Mouse (Mus musculus) kidney, adult 8-10 months (tissue): Measurements from ENCODE around the gene Mbtps1.
A peak's percentile ranks its signal among the peaks of the same experiment; 100 is the strongest.

Experiments
- DNase-seq, 2 experiments: peaks; one replicate each; pipeline ENCODE4 v3.0.0; 2022

Mbtps1 gene

DNA sequence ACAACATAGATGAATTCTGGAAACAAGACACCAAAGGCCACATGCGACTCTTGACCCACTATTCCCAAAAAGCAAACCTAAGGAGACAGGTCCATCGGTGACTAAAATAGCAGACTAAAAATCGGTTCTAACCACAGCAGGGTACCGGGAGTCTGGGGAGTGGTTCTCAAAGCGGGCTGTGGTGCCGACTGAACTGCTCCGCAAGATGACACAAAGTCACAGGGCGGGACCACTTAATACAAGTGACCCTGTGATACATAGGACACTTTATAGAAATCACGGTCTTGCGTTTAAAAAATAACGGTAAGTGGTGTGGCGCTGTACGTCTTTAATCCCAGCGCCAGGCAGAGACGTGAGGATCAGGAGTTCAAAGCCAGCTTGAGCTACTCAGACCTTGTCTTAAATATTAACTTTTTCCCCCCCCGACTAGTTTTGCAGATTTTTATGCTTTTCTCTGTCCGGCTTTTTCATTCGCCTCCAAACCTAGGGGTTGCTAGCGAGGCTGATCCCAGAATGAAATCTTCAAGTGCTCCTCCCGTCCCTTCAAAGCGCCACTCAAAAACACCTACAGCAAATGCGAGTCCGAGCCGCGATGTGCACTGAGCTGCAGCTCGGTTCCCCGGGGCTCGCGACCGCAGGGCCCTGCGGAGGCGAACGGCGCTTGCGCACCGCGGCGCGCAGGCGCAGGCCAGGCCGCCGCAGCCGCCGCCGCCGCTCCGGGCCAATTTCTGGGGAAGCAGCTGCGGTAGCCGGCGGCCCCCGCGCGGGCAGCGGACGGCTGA lies 523 bp downstream of the Mbtps1 start:
- DNase-seq = peak in 1 of 2 experiments; percentile 15

DNA sequence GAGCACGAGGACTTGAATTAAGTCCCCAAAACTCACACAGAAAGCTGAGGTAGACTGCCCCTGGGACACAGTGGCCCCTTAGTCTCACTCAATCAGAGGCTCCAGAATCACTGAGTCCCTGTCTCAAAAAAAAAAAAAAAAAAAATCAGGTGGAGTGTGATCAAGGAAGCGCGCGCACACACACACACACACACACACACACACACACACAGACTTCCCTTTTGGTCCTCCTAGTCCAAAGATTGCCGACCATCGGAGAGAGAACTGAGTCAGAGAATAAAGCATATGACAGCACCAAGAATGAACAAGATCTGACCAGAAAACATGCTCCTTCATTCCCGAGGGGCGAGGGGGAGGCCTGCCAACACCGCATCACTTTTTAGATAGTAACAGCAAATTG lies 1.4 kb downstream of the Mbtps1 start:
- no peak for DNase-seq

DNA sequence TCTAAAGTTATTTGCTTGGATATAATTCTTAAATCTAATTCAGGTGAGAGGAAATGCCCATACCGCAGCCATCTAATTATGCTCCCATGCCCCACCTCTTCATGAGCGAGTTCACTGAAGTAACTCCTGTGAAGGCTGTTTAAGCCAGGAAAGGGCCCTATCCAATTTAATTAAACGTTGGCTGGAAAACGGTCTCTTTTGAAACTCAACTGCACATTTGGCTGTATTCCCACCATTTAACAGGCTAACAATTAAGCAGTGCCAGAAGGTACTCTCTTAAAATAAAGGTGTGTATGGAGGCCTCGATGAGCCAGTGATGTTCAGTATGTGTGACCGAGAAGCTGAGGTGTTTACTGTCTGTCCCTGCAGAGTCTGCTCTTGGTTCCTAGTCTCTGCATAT lies 2.7 kb downstream of the Mbtps1 start:
- DNase-seq = peak in 1 of 2 experiments; percentile 48

DNA sequence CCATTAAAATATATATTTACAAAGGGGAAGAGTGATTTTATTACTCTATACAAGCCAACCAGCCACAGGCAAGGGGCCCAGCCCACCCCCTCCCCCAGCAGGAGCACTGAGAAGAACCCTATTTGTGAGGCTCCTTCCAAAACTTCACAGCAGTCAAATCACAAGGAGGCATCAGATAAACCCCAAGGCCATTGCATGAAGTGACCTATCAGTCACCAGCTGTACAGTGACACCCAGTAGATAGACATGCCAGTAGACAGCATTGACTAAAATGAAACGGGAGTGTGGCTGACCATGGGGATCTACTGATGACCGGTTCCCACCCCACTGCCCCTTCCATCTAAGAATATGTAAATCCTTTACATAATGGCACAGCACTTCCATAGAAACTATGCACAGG lies 5.6 kb downstream of the Mbtps1 start:
- DNase-seq = no peak

DNA sequence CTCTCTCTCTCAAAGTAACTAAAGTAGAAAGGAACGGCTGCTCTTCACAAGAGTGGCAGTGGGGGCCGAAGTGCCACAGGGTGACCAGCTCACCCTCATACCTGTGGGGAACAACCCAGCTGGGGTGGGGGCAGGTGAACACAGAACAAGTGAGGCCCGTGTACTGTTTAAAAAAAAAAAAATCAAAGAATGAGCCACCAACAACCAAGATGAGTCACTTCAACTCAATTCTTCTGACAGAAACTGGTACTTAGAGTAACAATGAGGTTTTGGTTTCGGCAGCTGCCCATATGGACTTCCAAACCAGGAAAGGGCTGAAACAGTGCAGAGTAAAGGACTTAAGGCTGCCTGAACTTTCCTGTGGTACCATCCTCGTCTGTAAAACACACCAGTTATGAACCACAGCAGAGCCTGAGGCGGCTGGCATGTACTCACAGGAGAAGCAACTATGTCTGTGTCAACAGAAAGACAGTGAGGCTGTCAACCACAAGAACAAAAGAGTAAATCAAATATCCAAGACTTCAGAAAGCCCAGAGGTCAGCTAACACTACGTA lies 9.9 kb downstream of the Mbtps1 start:
- no peak for DNase-seq

DNA sequence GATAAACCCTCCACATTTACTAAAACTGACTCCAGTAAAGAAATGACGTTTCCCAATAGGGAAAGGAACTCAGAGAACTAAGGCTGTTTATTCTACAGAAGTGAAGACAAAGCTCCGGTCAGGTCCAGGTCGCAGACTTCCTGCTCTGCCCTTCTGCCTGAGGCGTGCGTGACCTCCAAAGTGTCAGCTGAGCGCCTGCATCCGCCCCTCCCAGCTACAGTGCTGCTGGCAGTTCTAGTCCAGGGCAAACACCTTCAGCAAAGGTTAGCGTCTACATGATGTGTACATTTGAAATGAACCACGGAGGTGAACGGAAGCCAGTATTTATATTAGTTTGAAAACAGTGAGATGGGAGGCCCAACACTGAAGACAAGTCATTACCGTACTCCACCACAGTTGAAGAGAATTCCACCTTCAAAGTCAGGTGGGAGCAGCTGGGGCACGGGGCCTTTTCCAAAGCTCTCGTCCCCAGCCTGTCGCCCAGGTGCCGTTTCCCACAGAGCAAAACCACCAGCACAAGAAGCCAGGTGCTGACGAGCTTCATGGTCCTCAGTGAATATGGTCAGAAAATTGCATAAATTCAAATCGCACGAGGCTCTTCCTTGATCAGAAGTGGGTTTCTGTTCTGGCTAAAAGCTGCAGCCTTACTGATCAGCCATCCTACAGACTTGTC lies 11.4 kb downstream of the Mbtps1 start:
- peak in 1 of 2 experiments; percentile 18 for DNase-seq

- DNase-seq = no peak
These were observed 12.7 kb downstream of the Mbtps1 start for GRCm38 (mm10) chr8:119545791-119546190.

- DNase-seq = no peak
These were observed 13.4 kb downstream of the Mbtps1 start for GRCm38 (mm10) chr8:119545180-119545579.

GRCm38 (mm10) chr8:119544606-119545005 lies 13.9 kb downstream of the Mbtps1 start:
- no peak for DNase-seq

DNA sequence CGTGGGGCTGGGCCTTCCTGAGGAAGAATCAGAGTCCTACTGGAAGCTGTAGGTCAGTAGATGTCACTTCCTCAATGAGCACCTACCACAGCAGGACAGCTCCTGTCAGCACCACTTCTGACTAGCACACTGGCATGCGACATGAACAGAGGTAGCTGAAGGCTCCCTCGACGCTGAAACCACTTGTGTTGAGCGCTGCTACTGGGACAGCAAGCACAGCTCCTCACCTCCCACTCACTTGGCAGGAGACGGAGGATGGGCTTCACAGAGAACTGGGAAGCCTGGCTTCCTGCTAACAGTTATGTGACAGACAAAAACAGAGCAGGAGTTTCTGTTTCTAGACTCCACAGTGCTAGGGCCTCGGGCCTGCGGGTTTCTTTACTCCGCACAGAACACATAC lies 26.6 kb downstream of the Mbtps1 start:
- no peak for DNase-seq

DNA sequence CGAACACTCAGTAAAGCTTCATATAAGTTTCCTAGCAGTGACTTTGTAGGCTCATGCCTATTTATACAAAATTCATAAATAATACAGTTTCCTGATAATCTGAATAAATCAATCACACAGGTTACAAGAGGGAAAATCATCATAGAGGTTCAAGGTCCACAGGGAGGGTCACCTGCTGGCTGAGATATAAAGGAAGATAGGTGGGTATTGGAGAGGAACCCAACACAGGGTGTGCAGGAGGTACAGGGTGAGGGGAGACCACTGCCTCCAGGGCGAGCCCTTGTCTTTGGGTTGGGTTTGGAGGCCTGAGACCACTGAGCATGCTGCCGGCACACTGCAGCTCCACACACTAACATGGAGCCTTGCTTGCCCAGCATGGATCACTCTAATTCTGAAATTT lies 27.1 kb downstream of the Mbtps1 start:
- DNase-seq = no peak

GRCm38 (mm10) chr8:119530937-119531336 lies 27.6 kb downstream of the Mbtps1 start:
- DNase-seq = no peak

DNA sequence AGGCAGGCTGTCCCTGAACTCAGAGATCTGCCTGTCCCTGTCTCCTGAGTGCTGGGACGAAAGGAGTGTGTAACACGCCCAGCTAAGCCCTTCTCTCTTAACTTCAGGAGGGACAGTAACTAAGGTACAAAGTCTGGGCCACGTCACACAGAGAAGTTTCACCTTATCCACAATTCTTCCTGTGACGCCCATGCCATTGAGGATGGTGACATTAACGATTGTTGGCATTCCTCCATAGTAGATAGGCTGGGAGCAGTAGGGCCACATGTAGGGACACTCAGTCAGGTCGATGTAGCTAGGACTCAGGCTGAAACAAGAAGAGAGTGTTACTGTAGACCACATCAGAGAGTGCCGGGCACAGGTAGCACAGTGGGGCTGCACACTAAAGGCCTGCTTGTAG lies 29.8 kb downstream of the Mbtps1 start:
- DNase-seq = no peak

DNA sequence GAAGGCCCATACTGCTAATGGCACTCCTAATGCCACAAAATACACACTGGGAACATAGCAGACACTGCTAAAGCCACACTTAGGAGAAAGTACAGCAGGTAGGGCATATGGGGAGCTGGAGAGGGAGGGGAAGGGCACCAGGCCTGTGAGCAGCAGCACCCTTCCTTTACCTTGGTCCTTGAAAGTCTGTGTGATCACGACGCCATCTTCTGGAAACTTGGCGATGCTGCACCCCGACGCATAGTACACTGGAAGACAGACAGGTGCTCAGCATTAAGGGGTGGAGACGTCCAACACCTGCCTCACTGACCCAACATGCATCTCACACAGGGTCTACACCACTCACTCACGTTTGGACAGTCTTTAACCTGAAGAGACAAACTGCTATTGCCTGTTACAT lies 38.4 kb downstream of the Mbtps1 start:
- no peak for DNase-seq

DNA sequence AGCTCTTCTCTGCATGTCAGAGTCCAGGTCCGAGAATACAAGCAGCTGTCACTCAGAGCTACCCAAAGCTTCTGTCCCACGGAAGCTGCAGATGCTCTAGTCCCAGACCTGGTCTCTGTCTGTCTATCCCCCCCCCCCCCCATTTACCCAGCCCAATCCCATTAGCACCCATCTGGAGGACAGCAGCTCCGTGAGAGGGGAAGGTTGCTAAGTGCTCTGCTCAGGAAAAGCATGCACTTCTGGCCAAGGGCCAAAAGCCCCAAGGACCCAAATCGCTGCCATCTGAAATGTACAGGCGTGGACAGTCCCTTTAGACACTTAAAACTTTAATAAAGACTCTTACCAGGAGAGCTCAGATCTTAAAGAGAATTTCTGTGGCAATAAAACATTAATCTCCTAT lies 41.9 kb downstream of the Mbtps1 start:
- no peak for DNase-seq

- DNase-seq = no peak
These were observed 42.8 kb downstream of the Mbtps1 start for GRCm38 (mm10) chr8:119515767-119516166.

- no peak for DNase-seq
These were observed 43.6 kb downstream of the Mbtps1 start for GRCm38 (mm10) chr8:119514940-119515339.

DNA sequence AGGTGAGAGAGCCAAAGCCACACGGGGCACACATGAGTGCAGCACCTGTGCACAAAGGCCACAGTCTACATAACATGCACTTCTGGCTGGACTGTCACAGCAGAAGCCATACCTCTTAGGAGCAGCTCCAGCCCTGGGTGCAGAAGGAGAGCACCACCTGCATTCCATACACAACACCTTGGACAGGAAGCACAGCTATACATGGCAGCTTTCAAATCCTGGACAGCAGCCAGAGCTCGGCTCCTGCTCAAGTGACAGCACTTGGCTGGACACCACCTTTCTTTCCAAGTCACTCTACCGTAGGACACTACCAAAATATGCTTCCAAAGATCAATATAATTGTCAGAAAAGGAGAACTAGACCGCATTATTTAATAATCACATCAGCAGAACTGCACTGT lies 45.1 kb downstream of the Mbtps1 start:
- no peak for DNase-seq

DNA sequence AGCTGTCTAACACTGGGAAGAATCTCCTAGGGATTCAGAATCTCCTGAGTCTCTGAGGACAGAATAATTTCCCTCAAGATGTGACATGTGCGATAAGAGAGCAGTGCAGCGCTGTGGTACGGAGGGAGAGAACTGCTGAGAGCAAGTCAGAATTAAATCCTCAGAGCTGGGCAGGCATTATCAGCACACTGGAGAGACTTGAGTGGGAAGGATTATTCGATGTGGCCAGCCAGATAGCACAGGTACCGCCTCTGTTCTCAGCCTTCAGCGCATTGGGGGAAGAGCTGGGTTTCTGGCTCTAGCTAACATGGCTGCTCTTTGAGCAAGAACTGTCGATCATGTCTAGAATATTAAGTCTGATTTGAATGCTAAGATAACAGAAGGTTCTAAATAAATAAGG lies 46.8 kb downstream of the Mbtps1 start:
- no peak for DNase-seq

DNA sequence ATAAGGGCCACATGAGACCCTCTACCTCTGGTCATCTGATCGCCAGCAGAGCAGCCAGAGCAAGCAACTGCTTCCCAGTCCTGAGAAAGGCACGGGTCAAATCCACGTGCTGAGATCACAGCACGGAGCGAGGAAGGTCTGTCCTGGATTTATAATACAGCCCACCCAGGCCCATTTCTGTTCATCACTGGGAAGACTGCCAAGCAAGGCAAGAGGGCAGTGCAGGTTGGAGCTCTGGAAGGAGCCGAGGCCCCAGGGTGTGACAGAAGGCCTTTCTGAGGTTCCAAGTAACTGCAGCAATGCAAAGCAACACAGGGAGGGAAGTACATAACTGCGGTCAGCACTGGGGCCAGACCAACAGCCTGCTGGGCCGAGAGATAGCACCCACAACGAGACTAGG lies 48.1 kb downstream of the Mbtps1 start:
- DNase-seq = no peak

GRCm38 (mm10) chr8:119506106-119506505 lies 52.4 kb downstream of the Mbtps1 start:
- DNase-seq = no peak

DNA sequence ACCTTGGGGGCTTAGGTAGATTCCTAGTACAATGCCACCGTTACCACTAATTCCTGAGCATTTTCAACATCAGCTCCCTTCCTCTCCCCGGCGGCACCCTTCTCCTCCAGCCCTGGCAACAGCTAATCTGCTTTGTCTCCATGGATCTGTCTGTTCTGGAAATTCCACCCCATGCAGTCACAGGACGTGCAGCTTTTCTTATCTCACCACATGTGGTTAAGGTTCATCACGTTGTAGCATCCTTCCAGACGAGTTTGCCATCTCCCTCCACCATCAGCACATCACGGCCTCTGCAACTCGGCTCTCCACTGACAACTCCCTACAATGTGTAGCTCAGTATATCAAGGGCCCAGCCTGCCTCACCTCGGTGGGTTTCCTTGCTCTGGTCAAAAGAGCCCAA lies 53.0 kb downstream of the Mbtps1 start:
- DNase-seq = no peak

DNA sequence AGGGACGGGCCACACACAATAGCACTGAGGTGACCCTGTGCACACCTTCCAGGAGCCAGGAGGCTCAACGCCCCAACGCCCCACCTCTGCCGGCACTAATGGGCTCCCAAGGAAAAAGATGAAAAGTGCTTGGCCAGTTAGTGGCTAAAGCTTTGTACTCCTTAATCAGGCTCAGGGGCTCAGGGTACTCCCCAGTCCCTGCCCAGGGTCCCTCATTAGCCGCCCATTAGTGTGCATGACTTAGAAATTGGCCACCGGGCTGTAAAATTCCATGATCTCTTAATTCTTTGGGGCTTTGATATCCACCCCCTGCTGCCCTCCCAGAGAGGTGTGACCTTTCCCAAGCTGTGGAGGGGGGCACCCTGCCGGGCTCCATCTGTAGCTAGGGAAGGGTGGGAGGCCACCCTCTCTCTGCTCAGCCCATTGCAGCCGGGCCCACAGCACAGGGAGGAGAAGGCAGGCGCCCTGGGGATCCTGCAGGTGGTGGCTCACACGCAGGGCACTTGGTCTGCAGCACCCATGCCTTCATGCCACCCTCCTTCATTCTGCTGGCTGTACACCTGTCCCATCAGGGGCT lies 55.3 kb downstream of the Mbtps1 start:
- DNase-seq = no peak

GRCm38 (mm10) chr8:119502111-119502510 lies 56.4 kb downstream of the Mbtps1 start:
- DNase-seq = no peak
